Mouse (Mus musculus): ENCODE results near the gene Hoxb9. TPM values are rescaled to one million over a fixed set of nuclear protein-coding genes. Genes with fewer than 3 reads are reported as not detected.

Gene Hoxb9
- polyA plus RNA-seq, 1 experiment from 2014 or later, result 15.7 TPM

DNA sequence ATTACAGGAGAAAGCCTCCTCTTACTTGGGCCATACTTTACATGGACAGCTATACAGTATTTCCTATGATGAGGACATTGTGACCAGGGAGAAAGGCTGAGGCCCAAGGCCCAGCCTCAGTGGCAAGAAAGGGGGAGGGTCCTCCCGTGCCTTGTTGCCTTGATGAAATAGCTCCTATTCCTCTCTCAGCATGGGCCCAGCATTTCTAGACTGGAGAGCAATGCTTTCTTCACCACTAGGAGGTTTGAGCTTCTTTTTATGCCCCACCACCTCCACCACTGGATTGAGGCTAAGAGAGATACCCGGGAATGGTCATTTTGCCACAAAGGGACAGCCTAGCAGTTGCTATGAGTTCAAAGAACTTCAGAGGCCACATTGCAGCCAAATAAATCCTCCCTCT is 25.7 kb downstream of the Hoxb9 start:
- WGBS, result 5% methylated on average over 2 of the region's 2 CpGs

DNA sequence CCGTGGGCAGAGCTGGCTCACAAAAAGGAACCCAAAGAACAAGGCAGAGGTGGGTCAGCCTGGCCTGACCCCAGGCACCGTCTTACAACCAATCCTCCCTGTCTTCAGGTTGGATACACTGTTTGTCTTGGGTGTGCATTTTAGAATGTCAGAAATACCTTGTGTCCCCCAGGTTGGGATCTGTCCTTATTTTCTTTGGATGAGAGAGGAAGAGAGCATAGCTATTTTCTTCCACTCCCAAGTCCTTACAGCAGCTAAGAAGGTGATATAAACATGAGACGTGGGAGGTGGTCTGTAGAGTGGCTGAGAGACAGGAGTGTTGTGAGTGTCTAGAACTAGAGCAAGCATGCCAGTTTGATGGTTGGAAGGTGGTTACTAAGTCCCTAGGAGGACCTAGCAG is 26.2 kb downstream of the Hoxb9 start:
- Histone ChIP-seq H3K9ac (peak overlapping the region; percentile 11; the same call in 1 of the 2 replicates), H3K36me3 (no peaks in the 10 kb centered on the region), H3K4me1 (replicated peaks) (0 out of 2 replicates have a peak, but pooled peaks cover 2% of the 10 kb centered on the region), H3K27me3 (peaks cover 83% of the 10 kb centered on the region), H3K4me2 (peak overlapping the region; percentile 59), H3K9me3 (no peaks in the 10 kb centered on the region), H3K4me3 (peak overlapping the region; percentile 47), H3K27ac (replicated peaks) (peak overlapping the region; percentile 68; the same call in 1 of the 2 replicates)
- no peak for ATAC-seq (ENCODE audit: low FRiP score, low read depth)
- WGBS, result 4% methylated on average over 3 of the region's 3 CpGs

More for the DNA sequence above, 25.7 kb downstream of the Hoxb9 start:
- no peaks in the 10 kb centered on the region for H3K36me3 ChIP-seq
- H3K4me3 ChIP-seq, result peak overlapping the region; percentile 47
- peaks cover 84% of the 10 kb centered on the region for H3K27me3 ChIP-seq
- H3K9me3 ChIP-seq, result no peaks in the 10 kb centered on the region
- 0 out of 2 replicates have a peak, but pooled peaks cover 2% of the 10 kb centered on the region for H3K4me1 ChIP-seq (replicated peaks)
- peak overlapping the region; percentile 59 for H3K4me2 ChIP-seq
- ATAC-seq (ENCODE audit: low FRiP score, low read depth), result no peak
- H3K27ac ChIP-seq (replicated peaks), result peak overlapping the region; percentile 68
- 0 out of 2 replicates have a peak overlapping the region, but pooled peaks have one; percentile 11 for H3K9ac ChIP-seq

DNA sequence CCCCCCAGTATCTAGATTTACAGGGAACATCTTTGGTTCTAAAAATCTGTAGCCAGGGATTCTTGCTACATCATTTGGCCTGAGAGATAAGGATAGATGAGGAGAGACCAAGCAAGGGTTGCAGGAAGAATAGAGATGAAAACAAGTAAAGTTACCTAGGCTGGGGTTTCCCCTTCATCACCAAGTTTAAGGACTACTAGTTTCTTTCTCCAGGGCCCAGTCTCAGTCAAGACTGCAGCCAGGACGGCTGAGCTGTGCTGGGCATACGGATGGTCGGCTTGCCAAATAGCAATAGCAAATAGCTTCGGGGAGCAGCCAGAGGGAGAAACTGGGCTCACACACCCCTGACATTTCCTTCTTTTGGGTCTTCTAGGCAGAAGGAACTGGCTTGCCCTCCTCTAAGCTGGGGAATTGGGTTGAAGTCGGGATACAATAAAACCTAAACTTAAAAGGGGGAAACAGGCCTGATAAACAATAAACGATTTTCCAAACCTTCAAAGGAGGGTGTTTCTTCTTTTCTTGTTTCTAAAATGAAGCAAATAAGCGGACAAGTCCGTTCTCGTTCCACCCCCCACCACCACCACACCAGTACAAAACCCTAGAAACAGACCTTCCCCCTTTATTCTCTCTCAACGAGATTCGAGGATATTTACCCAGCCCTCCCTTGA is 26.8 kb downstream of the Hoxb9 start:
- Histone ChIP-seq H3K27me3 (peaks cover 77% of the 10 kb centered on the region), H3K9me3 (no peaks in the 10 kb centered on the region), H3K4me1 (replicated peaks) (0 out of 2 replicates have a peak, but pooled peaks cover 2% of the 10 kb centered on the region), H3K4me3 (peak overlapping the region; percentile 47), H3K36me3 (no peaks in the 10 kb centered on the region), H3K27ac (replicated peaks) (peak overlapping the region; percentile 68; the same call in 1 of the 2 replicates), H3K9ac (peak overlapping the region; percentile 11; the same call in 1 of the 2 replicates), H3K4me2 (peak overlapping the region; percentile 59)
- ATAC-seq (ENCODE audit: low FRiP score, low read depth), result no peak
- WGBS, result 3% methylated on average over 11 of the region's 11 CpGs

DNA sequence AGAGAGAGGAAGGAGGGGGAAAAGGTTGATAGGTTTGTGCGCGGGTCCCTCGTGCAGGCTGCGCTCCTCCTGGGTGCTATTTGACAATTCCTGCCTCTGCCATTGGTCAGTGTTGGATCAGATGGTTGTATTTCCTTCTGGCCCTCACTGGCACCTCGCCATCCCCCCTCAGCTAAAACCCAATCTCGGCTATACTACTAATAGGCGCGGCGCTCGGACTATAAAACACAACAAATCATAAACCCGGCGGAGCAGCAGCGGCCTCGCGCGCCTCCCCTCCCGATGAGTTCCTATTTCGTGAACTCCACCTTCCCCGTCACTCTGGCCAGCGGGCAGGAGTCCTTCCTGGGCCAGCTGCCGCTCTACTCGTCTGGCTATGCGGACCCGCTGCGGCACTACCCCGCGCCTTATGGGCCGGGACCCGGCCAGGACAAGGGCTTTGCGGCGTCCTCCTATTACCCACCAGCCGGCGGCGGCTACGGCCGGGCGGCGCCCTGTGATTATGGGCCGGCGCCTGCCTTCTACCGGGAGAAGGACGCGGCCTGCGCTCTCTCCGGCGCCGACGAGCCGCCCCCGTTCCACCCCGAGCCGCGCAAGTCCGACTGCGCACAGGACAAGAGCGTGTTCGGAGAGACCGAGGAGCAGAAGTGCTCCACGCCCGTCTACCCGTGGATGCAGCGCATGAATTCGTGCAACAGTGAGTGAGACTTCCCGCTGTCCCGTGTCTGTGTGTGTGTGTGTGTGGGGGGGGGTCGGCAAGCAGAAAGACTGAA is 27.8 kb downstream of the Hoxb9 start:
- Histone ChIP-seq H3K9me3 (no peaks in the 10 kb centered on the region), H3K27me3 (peaks cover 67% of the 10 kb centered on the region), H3K9ac (peak overlapping the region; percentile 44), H3K36me3 (no peaks in the 10 kb centered on the region), H3K4me3 (peak overlapping the region; percentile 47), H3K4me1 (replicated peaks) (0 out of 2 replicates have a peak, but pooled peaks cover 2% of the 10 kb centered on the region), H3K27ac (replicated peaks) (peak overlapping the region; percentile 73), H3K4me2 (peak overlapping the region; percentile 59)
- WGBS, result under 1% methylated on average over 66 of the region's 66 CpGs
- ATAC-seq (ENCODE audit: low FRiP score, low read depth), result peak; percentile 24; the same call in 1 of the 2 replicates

DNA sequence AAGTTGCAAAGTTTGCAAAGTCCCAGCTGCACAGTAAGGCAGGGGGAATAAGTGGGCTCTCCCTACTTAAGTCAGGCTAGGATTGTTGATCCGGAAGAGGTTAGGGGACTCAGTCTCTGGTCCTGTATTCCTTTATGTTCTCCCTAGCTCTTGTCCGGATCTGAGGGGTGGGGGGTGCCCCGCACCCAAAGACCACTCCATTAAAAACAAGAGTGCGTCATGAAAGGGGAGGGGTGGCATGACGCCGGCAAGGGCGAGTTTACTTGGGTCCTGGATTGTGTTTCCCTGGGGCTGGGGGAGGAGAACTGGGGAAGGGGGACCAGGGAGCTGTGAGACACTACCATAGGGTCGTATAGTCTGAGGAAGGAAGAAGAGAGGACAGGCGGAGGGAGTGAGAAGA is 28.5 kb downstream of the Hoxb9 start:
- Histone ChIP-seq H3K27ac (replicated peaks) (peak overlapping the region; percentile 73), H3K9ac (peak overlapping the region; percentile 44), H3K27me3 (peaks cover 64% of the 10 kb centered on the region), H3K4me1 (replicated peaks) (0 out of 2 replicates have a peak, but pooled peaks cover 2% of the 10 kb centered on the region), H3K4me2 (peak overlapping the region; percentile 59), H3K9me3 (no peaks in the 10 kb centered on the region), H3K4me3 (peak overlapping the region; percentile 47), H3K36me3 (no peaks in the 10 kb centered on the region)
- ATAC-seq (ENCODE audit: low FRiP score, low read depth), result no peak
- 1% methylated on average over 9 of the region's 9 CpGs for WGBS

DNA sequence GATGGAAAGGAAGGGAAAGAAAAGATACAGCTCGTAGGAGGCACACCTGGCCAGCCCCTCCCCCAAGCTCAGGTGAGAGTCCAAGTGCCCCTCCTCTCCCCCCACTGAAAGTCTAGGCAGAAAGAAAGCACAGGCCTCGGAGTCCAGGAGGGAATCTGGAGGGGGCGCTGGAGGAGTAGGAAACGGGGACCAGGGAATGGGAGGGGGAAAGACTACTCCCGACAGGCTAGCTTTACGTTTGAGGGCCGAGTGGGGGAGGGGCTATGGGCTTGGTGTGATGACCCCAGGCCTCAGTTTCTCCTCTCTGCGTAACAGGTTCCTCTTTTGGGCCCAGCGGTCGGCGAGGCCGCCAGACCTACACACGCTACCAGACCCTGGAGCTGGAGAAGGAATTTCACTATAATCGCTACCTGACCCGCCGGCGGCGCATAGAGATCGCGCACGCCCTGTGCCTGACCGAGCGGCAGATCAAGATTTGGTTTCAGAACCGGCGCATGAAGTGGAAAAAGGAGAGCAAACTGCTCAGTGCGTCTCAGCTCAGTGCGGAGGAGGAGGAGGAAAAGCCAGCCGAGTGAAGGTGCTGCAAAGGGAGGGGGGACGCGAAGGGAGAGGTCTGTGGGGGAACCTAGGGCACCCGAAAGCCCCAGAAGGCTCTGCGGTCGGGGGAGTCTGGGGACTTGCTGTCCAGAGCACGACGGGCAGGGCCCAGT is 29.3 kb downstream of the Hoxb9 start:
- ATAC-seq (ENCODE audit: low FRiP score, low read depth), result no peak

DNA sequence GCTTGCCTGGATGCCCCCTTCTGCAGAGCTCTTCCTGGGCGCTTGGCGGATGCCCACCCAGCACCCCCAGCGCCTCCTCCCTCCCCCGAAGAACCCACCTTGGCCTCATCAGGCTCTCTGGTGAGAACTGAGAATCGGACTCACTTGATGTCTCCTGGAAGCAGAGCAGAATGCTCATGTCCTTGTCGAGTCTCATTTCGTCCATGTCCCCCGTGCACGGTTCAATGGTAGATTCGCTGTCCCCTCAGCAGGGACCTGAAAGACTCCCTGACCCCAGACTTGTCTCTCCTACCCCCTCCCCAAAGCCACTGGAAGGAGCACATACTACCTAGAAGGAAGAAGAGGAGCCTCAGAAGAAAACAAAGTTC is 29.8 kb downstream of the Hoxb9 start:
- peak overlapping the region; percentile 47 for H3K4me3 ChIP-seq
- H3K4me2 ChIP-seq, result peak overlapping the region; percentile 59
- 3% methylated on average over 9 of the region's 10 CpGs for WGBS
- H3K36me3 ChIP-seq, result no peaks in the 10 kb centered on the region
- H3K9me3 ChIP-seq, result no peaks in the 10 kb centered on the region
- peak overlapping the region; percentile 44 for H3K9ac ChIP-seq
- H3K27me3 ChIP-seq, result peaks cover 62% of the 10 kb centered on the region
- ATAC-seq (ENCODE audit: low FRiP score, low read depth), result no peak
- 0 out of 2 replicates have a peak, but pooled peaks cover 2% of the 10 kb centered on the region for H3K4me1 ChIP-seq (replicated peaks)
- H3K27ac ChIP-seq (replicated peaks), result peak overlapping the region; percentile 73

More for the DNA sequence above, 29.3 kb downstream of the Hoxb9 start:
- H3K36me3 ChIP-seq, result no peaks in the 10 kb centered on the region
- 2% methylated on average over 34 of the region's 35 CpGs for WGBS
- no peaks in the 10 kb centered on the region for H3K9me3 ChIP-seq
- H3K27ac ChIP-seq (replicated peaks), result peak overlapping the region; percentile 73
- H3K27me3 ChIP-seq, result peaks cover 62% of the 10 kb centered on the region
- H3K4me1 ChIP-seq (replicated peaks), result 0 out of 2 replicates have a peak, but pooled peaks cover 2% of the 10 kb centered on the region
- peak overlapping the region; percentile 59 for H3K4me2 ChIP-seq
- H3K9ac ChIP-seq, result peak overlapping the region; percentile 44
- peak overlapping the region; percentile 47 for H3K4me3 ChIP-seq

DNA sequence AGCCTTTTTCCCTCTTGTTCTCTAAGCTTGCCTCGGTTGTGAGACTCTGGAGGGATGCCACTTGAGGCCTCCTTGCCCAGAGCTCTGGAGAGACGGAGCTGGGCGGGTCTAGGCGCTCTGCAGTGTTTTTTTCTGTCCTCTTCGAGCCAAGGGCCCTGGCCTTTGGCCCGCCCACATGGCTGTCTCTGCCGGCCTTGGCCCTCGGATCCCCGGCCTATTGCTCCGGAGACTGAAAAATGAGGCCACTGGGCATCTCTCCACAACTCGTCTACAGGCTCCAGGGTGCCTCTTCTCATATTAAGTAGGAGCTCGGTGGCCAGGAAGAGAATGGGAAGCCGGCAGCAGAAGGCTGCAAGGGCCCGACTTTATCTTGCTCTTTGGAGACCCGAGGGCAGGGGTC is 30.6 kb downstream of the Hoxb9 start:
- 4% methylated on average over 15 of the region's 15 CpGs for WGBS
- Histone ChIP-seq H3K4me3 (peak overlapping the region; percentile 47), H3K9me3 (no peaks in the 10 kb centered on the region), H3K36me3 (no peaks in the 10 kb centered on the region), H3K27ac (replicated peaks) (peak overlapping the region; percentile 96), H3K4me1 (replicated peaks) (0 out of 2 replicates have a peak, but pooled peaks cover 2% of the 10 kb centered on the region), H3K27me3 (peaks cover 62% of the 10 kb centered on the region), H3K9ac (peak overlapping the region; percentile 18; the same call in 1 of the 2 replicates), H3K4me2 (peak overlapping the region; percentile 59)
- 0 out of 2 replicates have a peak, but pooled peaks have one; percentile 17 for ATAC-seq (ENCODE audit: low FRiP score, low read depth)

DNA sequence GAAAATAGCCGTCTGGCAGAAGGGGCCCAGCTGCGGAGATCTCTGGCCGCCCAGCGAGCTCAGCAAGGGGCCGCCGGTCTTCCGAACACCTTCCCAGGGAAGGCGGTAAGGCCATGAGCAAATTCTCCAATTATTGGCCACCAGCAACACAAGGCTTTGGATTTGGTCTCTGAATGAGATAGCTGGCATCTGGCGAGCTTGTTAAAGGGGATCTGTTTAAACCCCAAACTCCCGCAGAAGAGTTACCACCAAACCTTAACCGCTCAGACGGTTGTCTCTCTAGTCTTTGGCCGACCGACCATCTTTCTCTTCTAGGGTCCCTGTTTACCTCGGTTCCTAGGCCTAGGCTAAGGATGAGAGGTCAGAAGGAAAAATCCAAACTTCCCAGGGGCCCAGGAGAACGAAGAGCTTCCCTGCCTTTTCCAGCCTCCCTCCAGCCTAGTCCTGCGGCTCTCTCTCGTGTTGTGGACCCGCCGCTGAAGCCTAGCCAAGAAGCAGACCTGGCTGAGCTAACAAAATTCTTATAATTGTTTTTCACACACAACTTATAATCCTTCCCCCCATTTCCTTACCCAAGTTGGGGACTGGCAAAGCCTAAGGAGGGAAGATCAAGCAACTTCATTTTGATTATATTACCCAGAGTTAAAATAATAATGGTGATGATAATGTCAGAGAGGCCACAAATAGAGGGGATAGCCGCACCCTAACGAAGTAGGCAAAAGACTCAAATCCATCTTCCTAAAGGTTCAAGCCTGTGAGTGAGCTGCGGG is 31.3 kb downstream of the Hoxb9 start:
- peak overlapping the region; percentile 47 for H3K4me3 ChIP-seq
- 0 out of 2 replicates have a peak, but pooled peaks cover 2% of the 10 kb centered on the region for H3K4me1 ChIP-seq (replicated peaks)
- no peaks in the 10 kb centered on the region for H3K36me3 ChIP-seq
- no peak for ATAC-seq (ENCODE audit: low FRiP score, low read depth)
- H3K27ac ChIP-seq (replicated peaks), result peak overlapping the region; percentile 96
- 5% methylated on average over 23 of the region's 23 CpGs for WGBS
- H3K9me3 ChIP-seq, result no peaks in the 10 kb centered on the region
- peaks cover 62% of the 10 kb centered on the region for H3K27me3 ChIP-seq
- H3K9ac ChIP-seq, result peak overlapping the region; percentile 28
- peak overlapping the region; percentile 59 for H3K4me2 ChIP-seq

DNA sequence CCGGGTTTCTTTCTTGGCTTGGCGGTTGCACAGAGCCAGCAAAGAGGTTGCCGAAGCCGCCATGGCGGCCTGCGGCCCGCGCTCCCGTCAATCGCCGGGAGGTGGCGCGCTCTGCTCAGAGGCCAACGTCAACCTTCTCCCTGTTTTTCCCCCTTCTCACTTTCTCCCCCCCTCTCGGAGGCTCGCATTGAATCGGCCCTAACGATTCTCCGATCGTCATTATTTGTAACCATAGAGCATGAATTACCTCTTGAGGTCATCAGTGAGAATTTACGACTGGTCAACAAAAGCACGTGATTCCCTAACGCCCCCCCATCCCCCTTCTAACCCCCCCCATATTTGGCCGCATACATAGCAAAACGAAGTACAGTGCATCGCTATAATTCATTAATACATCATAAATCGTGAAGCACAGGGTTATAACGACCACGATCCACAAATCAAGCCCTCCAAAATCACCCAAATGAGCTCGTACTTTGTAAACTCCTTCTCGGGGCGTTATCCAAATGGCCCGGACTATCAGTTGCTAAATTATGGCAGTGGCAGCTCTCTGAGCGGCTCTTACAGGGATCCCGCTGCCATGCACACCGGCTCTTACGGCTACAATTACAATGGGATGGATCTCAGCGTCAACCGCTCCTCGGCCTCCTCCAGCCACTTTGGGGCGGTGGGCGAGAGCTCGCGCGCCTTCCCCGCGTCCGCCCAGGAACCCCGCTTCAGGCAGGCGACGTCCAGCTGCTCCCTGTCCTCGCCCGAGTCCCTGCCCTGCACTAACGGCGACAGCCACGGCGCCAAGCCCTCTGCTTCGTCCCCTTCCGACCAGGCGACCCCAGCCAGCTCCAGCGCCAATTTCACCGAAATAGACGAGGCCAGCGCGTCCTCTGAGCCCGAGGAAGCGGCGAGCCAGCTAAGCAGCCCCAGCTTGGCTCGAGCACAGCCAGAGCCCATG is 32.2 kb downstream of the Hoxb9 start, which contains the start of gene Hoxb5:
Hoxb5 (plus strand) TSS at position 186 of the 949 bp plus-strand sequence.
- under 1% methylated on average over 69 of the region's 69 CpGs for WGBS
- H3K4me2 ChIP-seq, result peak within 1 kb of the TSS; percentile 59
- ATAC-seq (ENCODE audit: low FRiP score, low read depth), result peak; percentile 62
- H3K4me3 ChIP-seq, result peak within 1 kb of the TSS; percentile 47
- H3K36me3 ChIP-seq, result no peaks in the 10 kb centered on the region
- H3K9me3 ChIP-seq, result no peaks in the 10 kb centered on the region
- 0 out of 2 replicates have a peak, but pooled peaks cover 2% of the 10 kb centered on the region for H3K4me1 ChIP-seq (replicated peaks)
- H3K27me3 ChIP-seq, result peaks cover 66% of the 10 kb centered on the region
- peak within 1 kb of the TSS; percentile 96 for H3K27ac ChIP-seq (replicated peaks)
- peak within 1 kb of the TSS; percentile 54 for H3K9ac ChIP-seq
